Mouse (Mus musculus): Measurements from ENCODE around the gene Ptprs.

DNA sequence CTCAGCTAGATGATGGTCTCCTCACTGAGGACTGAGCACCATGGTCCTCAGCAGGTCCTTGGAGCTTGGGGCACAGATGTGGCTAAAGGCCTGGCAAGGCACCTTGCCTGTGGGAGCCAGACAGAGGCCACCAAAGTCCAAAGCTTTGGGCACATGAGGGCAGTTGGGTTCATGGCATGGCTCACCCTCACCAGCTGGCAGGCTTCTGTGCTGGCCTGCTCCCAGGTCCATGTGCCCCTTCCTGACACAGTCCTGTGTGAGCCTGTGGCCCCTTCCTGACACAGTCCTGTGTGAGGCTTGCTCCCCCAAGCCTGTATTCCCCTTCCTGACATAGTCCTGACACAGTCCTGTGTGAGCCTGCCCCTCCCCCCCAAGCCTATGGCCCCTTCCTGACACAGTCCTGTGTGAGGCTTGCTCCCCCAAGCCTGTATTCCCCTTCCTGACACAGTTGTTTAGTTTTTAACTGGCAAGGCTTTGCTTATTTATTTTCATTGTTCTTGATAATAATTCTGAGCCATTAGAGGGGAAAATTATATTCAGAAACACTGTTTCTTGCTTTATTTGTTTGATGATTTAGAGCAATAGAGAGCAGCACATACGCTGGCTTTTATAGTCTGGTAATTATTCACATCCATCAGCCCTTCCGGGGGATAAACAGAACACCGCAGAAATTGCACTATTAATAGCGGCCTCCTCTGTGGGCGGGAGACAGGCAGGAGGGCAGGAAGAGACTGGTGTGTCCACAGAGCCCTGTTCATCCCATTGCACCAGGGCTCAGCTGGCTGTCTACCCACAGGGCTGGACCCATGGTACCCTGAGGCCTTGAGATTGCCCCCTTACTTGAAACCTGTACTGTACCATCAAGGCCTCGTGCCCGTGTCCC is 110.3 kb downstream of the Ptprs start:
- TF ChIP-seq CTCF (IDR thresholded peaks at IDR 0.05; ENCODE audit: control insufficient read depth, insufficient read depth, insufficient read length) (no peak), MAX (IDR thresholded peaks at IDR 0.05) (no peak), MYOD1 (IDR thresholded peaks at IDR 0.05; ENCODE audit: control insufficient read depth, insufficient read length, low read depth) (no peak), USF1 (IDR thresholded peaks at IDR 0.05; ENCODE audit: low read depth) (no peak)

Measured in C2C12 (cell line).